Mouse (Mus musculus) hindbrain, embryonic 16.5 days (tissue): ENCODE data around the gene Pxylp1. TPM values are rescaled to one million over a fixed set of nuclear protein-coding genes. Genes with fewer than 3 reads are reported as not detected.

Experiments
- ATAC-seq: fragments of 200-750 bp; cut with Nextera tagmentation; 2 replicates; pipeline ENCODE4 v1.8.0; 2017; ENCODE audit warnings: moderate TSS enrichment, moderate library complexity
- H3K27ac ChIP-seq: fragments of 300-500 bp; sonication (generic); 2 replicates; pipeline ENCODE4 v1.5.1; 2014; ENCODE audit warnings: low read depth, mild to moderate bottlenecking, control low read depth, low read length, moderate library complexity
- H3K27me3 ChIP-seq: fragments of 300-500 bp; sonication (generic); replicated peaks from 2 replicates; pipeline ENCODE4 v1.6.1; 2014; ENCODE audit warnings: low read length; ENCODE audit not compliant: control insufficient read depth, insufficient read depth
- H3K36me3 ChIP-seq: fragments of 300-500 bp; sonication (generic); 2 replicates; pipeline ENCODE4 v1.6.1; 2014; ENCODE audit warnings: mild to moderate bottlenecking, low read length, moderate library complexity, mixed read lengths; ENCODE audit not compliant: control insufficient read depth, insufficient read depth
- H3K4me1 ChIP-seq: fragments of 300-500 bp; sonication (generic); 2 replicates; pipeline ENCODE4 v1.6.1; 2014; ENCODE audit warnings: low read depth, low read length; ENCODE audit not compliant: control insufficient read depth, insufficient read depth
- H3K4me2 ChIP-seq: fragments of 300-500 bp; sonication (generic); 2 replicates; pipeline ENCODE4 v1.6.1; 2014; ENCODE audit warnings: mild to moderate bottlenecking, low read length, control low read depth, moderate library complexity
- H3K4me3 ChIP-seq: fragments of 300-500 bp; sonication (generic); 2 replicates; pipeline ENCODE4 v1.5.1; 2014; ENCODE audit warnings: mild to moderate bottlenecking, low read length, control low read depth, moderate library complexity
- H3K9ac ChIP-seq: fragments of 300-500 bp; sonication (generic); 2 replicates; pipeline ENCODE4 v1.6.1; 2014; ENCODE audit warnings: low read depth, mild to moderate bottlenecking, control low read depth, low read length, moderate library complexity
- H3K9me3 ChIP-seq: fragments of 300-500 bp; sonication (generic); 2 replicates; pipeline ENCODE4 v1.6.1; 2014; ENCODE audit warnings: mild to moderate bottlenecking, low read length, moderate library complexity; ENCODE audit not compliant: control insufficient read depth
- WGBS: fragments of 180-500 bp; shearing (Covaris S2); extraction: QIAGEN DNeasy Blood & Tissue Kit; methylation state at CpG from one replicate; pipeline ENCODE4 v1.1.7; 2014; 5-methylcytosine and 5-hydroxymethylcytosine counted together
- polyA plus RNA-seq: library from polyadenylated mRNA; unstranded; fragments of >200 nt; fragmentation: Nextera tagmentation; extraction: Ambion mirVana; gene quantifications from 2 replicates; pipeline ENCODE4 v1.2.1, GENCODE M21; 2015

Pxylp1 gene
- polyA plus RNA-seq, 1 experiment from 2014 or later = 30.7 TPM

- WGBS = 90% methylated on average over 4 of the region's 4 CpGs
- H3K36me3 ChIP-seq = no peaks in the 10 kb centered on the region
- H3K4me1 ChIP-seq = peaks cover 7% of the 10 kb centered on the region
- no peak overlapping the region for H3K9ac ChIP-seq
- no peak overlapping the region for H3K4me3 ChIP-seq
- H3K4me2 ChIP-seq = no peak overlapping the region
- no peak for ATAC-seq
- no peak overlapping the region for H3K27ac ChIP-seq
- no peaks in the 10 kb centered on the region for H3K27me3 ChIP-seq
- no peaks in the 10 kb centered on the region for H3K9me3 ChIP-seq
Measured at GRCm38 (mm10) chr9:96857838-96858237, 34.6 kb downstream of the Pxylp1 start.

- Histone ChIP-seq H3K4me3 (no peak overlapping the region), H3K4me1 (peaks cover 4% of the 10 kb centered on the region), H3K27ac (no peak overlapping the region), H3K9me3 (no peaks in the 10 kb centered on the region), H3K9ac (no peak overlapping the region), H3K4me2 (no peak overlapping the region), H3K36me3 (no peaks in the 10 kb centered on the region), H3K27me3 (no peaks in the 10 kb centered on the region)
- no peak for ATAC-seq
- WGBS = 65% methylated on average over 16 of the region's 16 CpGs
Measured at GRCm38 (mm10) chr9:96853300-96854186, 38.9 kb downstream of the Pxylp1 start.

- WGBS = 57% methylated on average over 7 of the region's 7 CpGs
Measured at GRCm38 (mm10) chr9:96851634-96852033, 40.8 kb downstream of the Pxylp1 start.

GRCm38 (mm10) chr9:96851036-96851435, 41.4 kb downstream of the Pxylp1 start:
- no peak overlapping the region for H3K9ac ChIP-seq
- no peak for ATAC-seq
- WGBS = 84% methylated on average over 7 of the region's 7 CpGs
- no peaks in the 10 kb centered on the region for H3K9me3 ChIP-seq
- no peak overlapping the region for H3K4me2 ChIP-seq
- H3K4me1 ChIP-seq = peaks cover 4% of the 10 kb centered on the region
- H3K27me3 ChIP-seq = no peaks in the 10 kb centered on the region
- no peaks in the 10 kb centered on the region for H3K36me3 ChIP-seq
- no peak overlapping the region for H3K4me3 ChIP-seq
- no peak overlapping the region for H3K27ac ChIP-seq

More at GRCm38 (mm10) chr9:96851634-96852033, 40.8 kb downstream of the Pxylp1 start:
- no peak overlapping the region for H3K4me3 ChIP-seq
- peaks cover 4% of the 10 kb centered on the region for H3K4me1 ChIP-seq
- H3K9ac ChIP-seq = no peak overlapping the region; the same call in 1 of the 2 replicates
- ATAC-seq = no peak
- H3K27ac ChIP-seq = no peak overlapping the region
- H3K27me3 ChIP-seq = no peaks in the 10 kb centered on the region
- no peaks in the 10 kb centered on the region for H3K9me3 ChIP-seq
- no peak overlapping the region for H3K4me2 ChIP-seq
- H3K36me3 ChIP-seq = no peaks in the 10 kb centered on the region

- no peak for ATAC-seq
- WGBS = 37% methylated on average over 5 of the region's 5 CpGs
Measured at GRCm38 (mm10) chr9:96849012-96849411, 43.5 kb downstream of the Pxylp1 start.

GRCm38 (mm10) chr9:96846361-96846760, 46.1 kb downstream of the Pxylp1 start:
- Histone ChIP-seq H3K27me3 (no peaks in the 10 kb centered on the region), H3K36me3 (no peaks in the 10 kb centered on the region), H3K27ac (no peak overlapping the region), H3K9ac (no peak overlapping the region), H3K4me1 (peaks cover 4% of the 10 kb centered on the region), H3K4me3 (no peak overlapping the region), H3K9me3 (0 out of 2 replicates have a peak, but pooled peaks cover 4% of the 10 kb centered on the region), H3K4me2 (no peak overlapping the region)
- no peak for ATAC-seq
- WGBS = 92% methylated on average over 8 of the region's 8 CpGs

More at GRCm38 (mm10) chr9:96849012-96849411, 43.5 kb downstream of the Pxylp1 start:
- Histone ChIP-seq H3K36me3 (no peaks in the 10 kb centered on the region), H3K9me3 (no peaks in the 10 kb centered on the region), H3K4me2 (no peak overlapping the region), H3K27ac (no peak overlapping the region; the same call in 1 of the 2 replicates), H3K27me3 (no peaks in the 10 kb centered on the region), H3K4me3 (no peak overlapping the region), H3K9ac (no peak overlapping the region; the same call in 1 of the 2 replicates), H3K4me1 (peaks cover 4% of the 10 kb centered on the region)

- no peak overlapping the region for H3K9ac ChIP-seq
- WGBS = 57% methylated on average over 3 of the region's 3 CpGs
- peaks cover 4% of the 10 kb centered on the region for H3K4me1 ChIP-seq
- no peak overlapping the region for H3K4me2 ChIP-seq
- H3K9me3 ChIP-seq = 0 out of 2 replicates have a peak, but pooled peaks cover 4% of the 10 kb centered on the region
- 0 out of 2 replicates have a peak, but pooled peaks have one; percentile 19 for ATAC-seq
- no peaks in the 10 kb centered on the region for H3K27me3 ChIP-seq
- H3K36me3 ChIP-seq = no peaks in the 10 kb centered on the region
- no peak overlapping the region for H3K4me3 ChIP-seq
- H3K27ac ChIP-seq = no peak overlapping the region
Measured at GRCm38 (mm10) chr9:96844798-96845209, 47.7 kb downstream of the Pxylp1 start.

- Histone ChIP-seq H3K9me3 (0 out of 2 replicates have a peak, but pooled peaks cover 4% of the 10 kb centered on the region), H3K27ac (no peak overlapping the region), H3K4me2 (no peak overlapping the region), H3K36me3 (no peaks in the 10 kb centered on the region), H3K27me3 (no peaks in the 10 kb centered on the region), H3K4me3 (no peak overlapping the region), H3K4me1 (peaks cover 24% of the 10 kb centered on the region), H3K9ac (no peak overlapping the region)
- WGBS = 64% methylated on average over 5 of the region's 5 CpGs
- no peak for ATAC-seq
Measured at GRCm38 (mm10) chr9:96839376-96839775, 53.1 kb downstream of the Pxylp1 start.

GRCm38 (mm10) chr9:96838864-96839263, 53.6 kb downstream of the Pxylp1 start:
- Histone ChIP-seq H3K9me3 (0 out of 2 replicates have a peak, but pooled peaks cover 4% of the 10 kb centered on the region), H3K27ac (peak overlapping the region; percentile 73), H3K36me3 (no peaks in the 10 kb centered on the region), H3K9ac (no peak overlapping the region), H3K4me1 (peaks cover 24% of the 10 kb centered on the region), H3K4me2 (no peak overlapping the region), H3K27me3 (no peaks in the 10 kb centered on the region), H3K4me3 (no peak overlapping the region)
- 31% methylated on average over 10 of the region's 10 CpGs for WGBS
- ATAC-seq = peak; percentile 55
